ENCODE assay signal across 18 mouse cellular contexts in the genomic region with DNA sequence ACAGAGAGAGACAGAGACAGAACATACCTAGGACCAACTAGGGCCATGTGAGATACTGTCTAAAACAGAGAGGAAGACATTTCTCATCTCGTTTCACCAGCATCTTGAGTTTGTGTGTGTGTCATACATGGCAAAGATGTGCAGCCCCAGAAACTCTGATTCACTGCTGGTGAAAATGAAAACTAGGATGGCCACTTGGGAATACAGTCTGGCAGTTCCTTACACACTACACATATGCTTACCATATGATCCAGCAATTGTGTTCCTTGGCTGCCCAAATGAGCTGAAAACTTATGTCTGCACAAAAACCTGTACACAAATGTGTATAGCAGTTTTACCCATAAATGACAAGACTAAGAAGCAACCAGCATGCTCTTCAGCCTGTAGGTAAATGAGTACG. TPM values are rescaled to one million over a fixed set of nuclear protein-coding genes. Genes with fewer than 3 reads are reported as not detected.
DNase-seq lines count a peak whose midpoint lies in the region; ATAC-seq and TF ChIP-seq lines count a peak whose summit lies in the region.
"Had no signal": no experiment of that assay in that cellular context is flagged by ENCODE, and none has a peak within 500 bp of the region (broad histone marks: within the 10 kb centered on the region; RNA-seq: fewer than 3 reads in every experiment).

No protein-coding gene starts in this region.

- 93% methylated on average over 2 of the region's 2 CpGs for WGBS in hindbrain, embryonic 10.5 days
- WGBS in hindbrain, embryonic 14.5 days: 96% methylated on average over 2 of the region's 2 CpGs
- WGBS in embryonic facial prominence, embryonic 13.5 days: 74% methylated on average over 2 of the region's 2 CpGs
- WGBS in limb, embryonic 12.5 days: 81% methylated on average over 2 of the region's 2 CpGs
- WGBS in olfactory bulb, adult 2 months: 85% methylated on average over 2 of the region's 2 CpGs

- intact Hi-C loops in gastrocnemius, postnatal 36 days (cut with DNase I): no loop called here

- H3K4me2 ChIP-seq in hindbrain, embryonic 14.5 days (replicated peaks): no peak overlapping the region
- H3K4me2 ChIP-seq in embryonic facial prominence, embryonic 13.5 days: no peak overlapping the region
- no peak overlapping the region for H3K4me2 ChIP-seq in limb, embryonic 12.5 days
- H3K4me2 ChIP-seq: hindbrain, embryonic 13.5 days; intestine, embryonic 15.5 days had no signal

- H3K4me3 ChIP-seq in hindbrain, embryonic 10.5 days: no peak overlapping the region
- H3K4me3 ChIP-seq in hindbrain, embryonic 14.5 days (replicated peaks; ENCODE audit: low read length): no peak overlapping the region
- H3K4me3 ChIP-seq in embryonic facial prominence, embryonic 13.5 days: no peak overlapping the region
- H3K4me3 ChIP-seq in limb, embryonic 12.5 days (replicated peaks): no peak overlapping the region
- no peak overlapping the region for H3K4me3 ChIP-seq in olfactory bulb, adult 2 months (ENCODE audit: insufficient read depth, low read depth, low read length)
- H3K4me3 ChIP-seq: gastrocnemius, adult 2 months; heart, embryonic 10.5 days; hindbrain, embryonic 13.5 days; intestine, embryonic 15.5 days had no signal

- no peak overlapping the region for H3K9ac ChIP-seq in hindbrain, embryonic 14.5 days
- H3K9ac ChIP-seq in embryonic facial prominence, embryonic 13.5 days: no peak overlapping the region
- H3K9ac ChIP-seq in limb, embryonic 12.5 days (replicated peaks): no peak overlapping the region
- H3K9ac ChIP-seq: hindbrain, embryonic 13.5 days; intestine, embryonic 15.5 days had no signal

- DNase-seq in hindbrain, embryonic 10.5 days (ENCODE audit: low spot score): no peak
- DNase-seq in hindbrain, embryonic 14.5 days (ENCODE audit: low spot score): no peak
- DNase-seq in adrenal gland, adult (ENCODE audit: inconsistent age in 2 of 2, low spot score in 1 of 2): no peak
- no peak for DNase-seq in frontal cortex, postnatal 25 days (ENCODE audit: low spot score in 2 of 2)
- no peak for DNase-seq in gastrocnemius, postnatal 36 days
- DNase-seq: cerebellum, adult 2 months; cerebellum, postnatal 14 days; heart, adult 11 months; heart, postnatal 4 days; kidney, adult 18-20 months had no signal

- H3K27ac ChIP-seq in hindbrain, embryonic 10.5 days: 0 out of 2 replicates have a peak overlapping the region, but pooled peaks have one; percentile 13
- no peak overlapping the region for H3K27ac ChIP-seq in hindbrain, embryonic 14.5 days
- peak overlapping the region; percentile 83 for H3K27ac ChIP-seq in embryonic facial prominence, embryonic 13.5 days
- peak overlapping the region; percentile 91 for H3K27ac ChIP-seq in limb, embryonic 12.5 days
- peak overlapping the region; percentile 80 for H3K27ac ChIP-seq in olfactory bulb, adult 2 months (ENCODE audit: insufficient read depth, low read depth, low read length)
- H3K27ac ChIP-seq: gastrocnemius, adult 2 months; heart, embryonic 10.5 days; hindbrain, embryonic 13.5 days; intestine, embryonic 15.5 days had no signal

- H3K9me3 ChIP-seq in hindbrain, embryonic 10.5 days: no peaks in the 10 kb centered on the region
- H3K9me3 ChIP-seq in hindbrain, embryonic 14.5 days (ENCODE audit: control insufficient read depth, low read length): no peaks in the 10 kb centered on the region
- no peaks in the 10 kb centered on the region for H3K9me3 ChIP-seq in embryonic facial prominence, embryonic 13.5 days
- peaks cover 7% of the 10 kb centered on the region; the same call in 1 of the 2 replicates for H3K9me3 ChIP-seq in limb, embryonic 12.5 days
- H3K9me3 ChIP-seq: heart, embryonic 10.5 days; hindbrain, embryonic 13.5 days; intestine, embryonic 15.5 days had no signal

- TF ChIP-seq POLR2A in olfactory bulb, adult 2 months (IDR thresholded peaks at IDR 0.05; ENCODE audit: insufficient read depth, low read depth, low read length): no peak

- TF ChIP-seq CTCF in olfactory bulb, adult 2 months (IDR thresholded peaks at IDR 0.05; ENCODE audit: insufficient read depth, low read depth, low read length): no peak

- peaks cover 12% of the 10 kb centered on the region for H3K4me1 ChIP-seq in hindbrain, embryonic 10.5 days (replicated peaks)
- H3K4me1 ChIP-seq in hindbrain, embryonic 14.5 days (replicated peaks; ENCODE audit: control insufficient read depth, insufficient read depth, low read length): no peaks in the 10 kb centered on the region
- peaks cover 30% of the 10 kb centered on the region for H3K4me1 ChIP-seq in embryonic facial prominence, embryonic 13.5 days
- peaks cover 39% of the 10 kb centered on the region for H3K4me1 ChIP-seq in limb, embryonic 12.5 days (replicated peaks)
- H3K4me1 ChIP-seq in olfactory bulb, adult 2 months (ENCODE audit: control insufficient read depth, insufficient read depth, low read length): peaks cover 6% of the 10 kb centered on the region

- ATAC-seq in hindbrain, embryonic 14.5 days (ENCODE audit: low FRiP score): no peak
- no peak for ATAC-seq in embryonic facial prominence, embryonic 13.5 days (ENCODE audit: insufficient number of reproducible peaks, insufficient read depth, low FRiP score, low TSS enrichment, low read depth)
- ATAC-seq in limb, embryonic 12.5 days (ENCODE audit: insufficient number of reproducible peaks, insufficient read depth, low FRiP score, low TSS enrichment, low read depth): no peak

- no peaks in the 10 kb centered on the region; the same call in 1 of the 2 replicates for H3K36me3 ChIP-seq in hindbrain, embryonic 10.5 days
- H3K36me3 ChIP-seq in hindbrain, embryonic 14.5 days (replicated peaks; ENCODE audit: control insufficient read depth, insufficient read depth): no peaks in the 10 kb centered on the region
- H3K36me3 ChIP-seq in embryonic facial prominence, embryonic 13.5 days: 0 out of 2 replicates have a peak, but pooled peaks cover 3% of the 10 kb centered on the region
- H3K36me3 ChIP-seq in limb, embryonic 12.5 days: no peaks in the 10 kb centered on the region; the same call in 1 of the 2 replicates
- H3K36me3 ChIP-seq: hindbrain, embryonic 13.5 days; intestine, embryonic 15.5 days had no signal

- H3K27me3 ChIP-seq in hindbrain, embryonic 10.5 days (ENCODE audit: insufficient read depth, poor library complexity, severe bottlenecking): no peaks in the 10 kb centered on the region
- no peaks in the 10 kb centered on the region for H3K27me3 ChIP-seq in hindbrain, embryonic 14.5 days (ENCODE audit: control insufficient read depth, insufficient read depth, low read length)
- no peaks in the 10 kb centered on the region for H3K27me3 ChIP-seq in embryonic facial prominence, embryonic 13.5 days
- no peaks in the 10 kb centered on the region for H3K27me3 ChIP-seq in limb, embryonic 12.5 days
- H3K27me3 ChIP-seq: CH12.LX; hindbrain, embryonic 13.5 days; intestine, embryonic 15.5 days had no signal

RNA-seq across cellular contexts. Expression of a gene that starts 40.7 kb away (rescaled TPM):
- polyA plus RNA-seq in hindbrain, embryonic 10.5 days (2016; fragmentation: Nextera tagmentation; extraction: Ambion mirVana): 9.6 and 13.3 TPM in 2 replicates
- 24.4 and 25.7 TPM in 2 replicates for polyA plus RNA-seq in hindbrain, embryonic 14.5 days (2014; fragmentation: Nextera tagmentation; extraction: Ambion mirVana)
- 28.2 and 34.5 TPM in 2 replicates for polyA plus RNA-seq in embryonic facial prominence, embryonic 13.5 days (2015; fragmentation: Nextera tagmentation; extraction: Ambion mirVana)
- 30.9 and 31.3 TPM in 2 replicates for polyA plus RNA-seq in limb, embryonic 12.5 days (2016; fragmentation: Nextera tagmentation; extraction: Ambion mirVana)
- polyA plus RNA-seq in olfactory bulb, adult 2 months (2012; ENCODE audit: insufficient read depth, insufficient read length, low replicate concordance, missing spikeins): 124 and 135 TPM in 2 replicates
- total RNA-seq in gastrocnemius, postnatal 36 days (2021): 10 to 100 TPM; 17.6 to 22.7 TPM
